ENCODE assay signal across 8 mouse cellular contexts in the genomic region with DNA sequence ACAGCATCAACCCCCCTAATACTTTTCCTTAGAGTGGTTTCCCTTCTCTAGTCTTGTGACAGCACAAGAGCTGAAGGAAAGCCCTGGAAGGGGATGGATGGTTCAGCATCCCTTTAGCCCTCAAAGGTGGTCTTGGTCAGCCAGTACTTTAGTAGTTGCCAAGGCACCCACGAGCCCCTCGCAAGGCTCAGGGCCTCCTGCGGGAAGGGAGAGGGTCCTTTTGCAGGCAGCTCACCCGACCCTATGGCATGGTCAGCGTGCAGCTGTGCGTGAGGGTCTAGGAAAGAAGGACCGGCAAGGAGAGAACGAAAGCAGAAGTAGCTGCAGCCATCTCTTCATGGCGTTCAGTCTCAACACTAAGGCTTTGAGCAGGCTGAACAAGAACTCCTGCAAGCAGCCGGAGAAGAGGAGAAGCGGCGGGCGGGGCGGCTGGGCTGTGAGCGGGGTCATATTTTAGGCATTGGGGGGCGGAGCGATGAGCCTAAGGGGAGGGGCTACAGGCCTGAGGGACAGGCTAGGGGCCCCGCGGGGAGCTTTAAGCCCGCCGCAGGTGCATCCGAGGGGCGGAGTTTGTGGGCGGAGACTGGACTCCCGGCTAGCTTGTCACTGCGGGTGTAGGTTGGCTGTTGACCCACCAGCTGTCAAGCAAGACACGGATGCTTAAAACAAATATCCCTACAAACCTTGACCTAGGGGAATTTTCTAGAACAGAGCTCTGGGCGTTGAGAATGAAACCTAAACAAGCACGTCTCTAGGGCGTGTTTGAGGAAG. TPM values are rescaled to one million over a fixed set of nuclear protein-coding genes. Genes with fewer than 3 reads are reported as not detected.
DNase-seq lines count a peak whose midpoint lies in the region; ATAC-seq lines count a peak whose summit lies in the region.

No protein-coding gene starts in this region.

- H3K36me3 ChIP-seq in forebrain, embryonic 14.5 days (ENCODE audit: control insufficient read depth, insufficient read depth, low read length), result no peaks in the 10 kb centered on the region

- 1% methylated on average over 30 of the region's 30 CpGs for WGBS in forebrain, embryonic 14.5 days

- 0 out of 2 replicates have a peak, but pooled peaks cover 5% of the 10 kb centered on the region for H3K27me3 ChIP-seq in forebrain, embryonic 14.5 days (replicated peaks; ENCODE audit: control insufficient read depth, insufficient read depth, low read length)

- peak overlapping the region; percentile 35 for H3K4me3 ChIP-seq in forebrain, embryonic 14.5 days (ENCODE audit: low read depth, low read length)

- H3K9ac ChIP-seq in forebrain, embryonic 14.5 days (ENCODE audit: low read length), result peak overlapping the region; percentile 45

- peaks cover 6% of the 10 kb centered on the region; the same call in 1 of the 2 replicates for H3K4me1 ChIP-seq in forebrain, embryonic 14.5 days (ENCODE audit: control insufficient read depth, insufficient read depth, low read length)

- intact Hi-C loops in left cerebral cortex, postnatal 36 days (cut with DNase I), result no loop called here

- H3K4me2 ChIP-seq in forebrain, embryonic 14.5 days (ENCODE audit: low read length), result peak overlapping the region; percentile 64

- ATAC-seq in cerebellum, adult (ENCODE audit: insufficient number of reproducible peaks, low FRiP score, low TSS enrichment), result peak; percentile 53; the same call in 1 of the 2 replicates
- peak; percentile 88 for ATAC-seq in forebrain, embryonic 14.5 days
- peak; percentile 97 for ATAC-seq in megakaryocyte-erythroid progenitor cell, adult 5-6 weeks (replicated peaks; ENCODE audit: low FRiP score, low TSS enrichment, poor library complexity, severe bottlenecking)

- no peaks in the 10 kb centered on the region for H3K9me3 ChIP-seq in forebrain, embryonic 14.5 days (replicated peaks; ENCODE audit: control insufficient read depth, low read length)

- no peak overlapping the region for H3K27ac ChIP-seq in forebrain, embryonic 14.5 days (ENCODE audit: low read depth, low read length)

- DNase-seq in NIH3T3 (ENCODE audit: low read depth) (peak; percentile 22), adipocyte (ENCODE audit: low spot score) (no peak)
- DNase-seq in forebrain, embryonic 14.5 days (ENCODE audit: low spot score), result peak; percentile 79
- DNase-seq in heart, postnatal 4 days, result peak; percentile 80
- peak; percentile 40 to 57 for DNase-seq in left cerebral cortex, postnatal 36 days (ENCODE audit: low spot score in 2 of 2)
- peak; percentile 51 for DNase-seq in right cerebral cortex, postnatal 25 days

RNA-seq across cellular contexts. Expression of a gene that starts 6.3 kb away (rescaled TPM):
- polyA plus RNA-seq in forebrain, embryonic 14.5 days (2014; fragmentation: Nextera tagmentation; extraction: Ambion mirVana), result 0.72 and 0.90 TPM in 2 replicates
- total RNA-seq in heart, postnatal 4 days (2021), result 10 to 100 TPM; 26.5 to 28.6 TPM
- 100 to 1,000 TPM in 1 of 2 experiments, 10 to 100 TPM in 1; 91.8 to 103 TPM for total RNA-seq in left cerebral cortex, postnatal 36 days (2021)
- 2.0 and 3.6 TPM in 2 replicates for total RNA-seq in megakaryocyte-erythroid progenitor cell, adult 5-6 weeks (2014; fragmentation: Nextera tagmentation)
- total RNA-seq in megakaryocyte-erythroid progenitor cell, adult 5-6 weeks (2017), result 1.5 and 1.8 TPM in 2 replicates

Comparison
In these comparisons a context has a peak if more than half of its experiments do, and no peak if none do; other contexts are left out.
1. RNA of a gene that starts 6.3 kb away (total RNA-seq): 91.8 to 103 TPM in left cerebral cortex, postnatal 36 days and 26.5 to 28.6 TPM in heart, postnatal 4 days; 1.5 to 3.6 TPM in megakaryocyte-erythroid progenitor cell, adult 5-6 weeks; every median in the first group is over 4 times any median in the second.
2. Peak in every context shown above with its lines, with median percentiles within 50 percentile points of each other: ATAC-seq.